Mouse (Mus musculus) stomach, embryonic 14.5 days (tissue): Measurements from ENCODE around the gene Rdh16f1. TPM values are rescaled to one million over a fixed set of nuclear protein-coding genes. Genes with fewer than 3 reads are reported as not detected.

ENCODE experiments used
- ATAC-seq: fragments of 200-750 bp; cut with Nextera tagmentation; 2 replicates; pipeline ENCODE4 v1.8.0; 2017; ENCODE audit warnings: low read depth, moderate TSS enrichment; ENCODE audit not compliant: insufficient number of reproducible peaks, insufficient read depth, low FRiP score
- H3K27ac ChIP-seq: fragments of 300-500 bp; sonication (generic); 2 replicates; pipeline ENCODE4 v1.5.1; 2014; ENCODE audit warnings: mild to moderate bottlenecking, low read length, moderate library complexity, mixed read lengths
- H3K27me3 ChIP-seq: fragments of 300-500 bp; sonication (generic); 2 replicates; pipeline ENCODE4 v1.6.1; 2014; ENCODE audit warnings: low read length, control low read depth, mixed read lengths; ENCODE audit not compliant: control insufficient read depth, insufficient read depth
- H3K36me3 ChIP-seq: fragments of 300-500 bp; sonication (generic); 2 replicates; pipeline ENCODE4 v1.6.1; 2014; ENCODE audit warnings: mild to moderate bottlenecking, control low read depth, low read length, moderate library complexity, mixed read lengths; ENCODE audit not compliant: control insufficient read depth, insufficient read depth
- H3K4me1 ChIP-seq: fragments of 300-500 bp; sonication (generic); 2 replicates; pipeline ENCODE4 v1.6.1; 2014; ENCODE audit warnings: low read length, control low read depth, mixed read lengths; ENCODE audit not compliant: control insufficient read depth, insufficient read depth
- H3K4me2 ChIP-seq: fragments of 300-500 bp; sonication (generic); replicated peaks from 2 replicates; pipeline ENCODE4 v1.6.1; 2014; ENCODE audit warnings: low read depth, low read length, control low read depth
- H3K4me3 ChIP-seq: fragments of 300-500 bp; sonication (generic); 2 replicates; pipeline ENCODE4 v1.5.1; 2014; ENCODE audit warnings: low read depth, low read length, control low read depth
- H3K9ac ChIP-seq: fragments of 300-500 bp; sonication (generic); replicated peaks from 2 replicates; pipeline ENCODE4 v1.6.1; 2014; ENCODE audit warnings: low read depth, mild to moderate bottlenecking, control low read depth, low read length, moderate library complexity, mixed read lengths
- H3K9me3 ChIP-seq: fragments of 300-500 bp; sonication (generic); 2 replicates; pipeline ENCODE4 v1.6.1; 2016; ENCODE audit warnings: low read depth, low read length, control low read depth; ENCODE audit not compliant: control insufficient read depth
- WGBS: fragments of 180-500 bp; shearing (Covaris S2); extraction: QIAGEN DNeasy Blood & Tissue Kit; methylation state at CpG from one replicate; pipeline ENCODE4 v1.1.7; 2014; 5-methylcytosine and 5-hydroxymethylcytosine counted together
- polyA plus RNA-seq: library from polyadenylated mRNA; unstranded; fragments of >200 nt; fragmentation: Nextera tagmentation; extraction: Ambion mirVana; gene quantifications from 2 replicates; pipeline ENCODE4 v1.2.1, GENCODE M21; 2014

Gene Rdh16f1
- not detected in 2 replicates for polyA plus RNA-seq

- no peak within 1 kb of the TSS for H3K9ac ChIP-seq
- H3K36me3 ChIP-seq = no peaks in the 10 kb centered on the region
- no peaks in the 10 kb centered on the region for H3K27me3 ChIP-seq
- H3K4me2 ChIP-seq = no peak within 1 kb of the TSS
- H3K4me1 ChIP-seq = 0 out of 2 replicates have a peak, but pooled peaks cover 10% of the 10 kb centered on the region
- no peak within 1 kb of the TSS for H3K4me3 ChIP-seq
- no peaks in the 10 kb centered on the region for H3K9me3 ChIP-seq
- WGBS = 57% methylated on average over 8 of the region's 9 CpGs
- H3K27ac ChIP-seq = no peak within 1 kb of the TSS
- no peak for ATAC-seq
Observed at GRCm38 (mm10) chr10:127759181-127760110, at the start of gene Rdh16f1, which contains the start of gene Rdh1. TSS of gene Rdh16f1 (plus strand) at chr10:127759787. TSS of gene Rdh1 (plus strand) at chr10:127759721.

DNA sequence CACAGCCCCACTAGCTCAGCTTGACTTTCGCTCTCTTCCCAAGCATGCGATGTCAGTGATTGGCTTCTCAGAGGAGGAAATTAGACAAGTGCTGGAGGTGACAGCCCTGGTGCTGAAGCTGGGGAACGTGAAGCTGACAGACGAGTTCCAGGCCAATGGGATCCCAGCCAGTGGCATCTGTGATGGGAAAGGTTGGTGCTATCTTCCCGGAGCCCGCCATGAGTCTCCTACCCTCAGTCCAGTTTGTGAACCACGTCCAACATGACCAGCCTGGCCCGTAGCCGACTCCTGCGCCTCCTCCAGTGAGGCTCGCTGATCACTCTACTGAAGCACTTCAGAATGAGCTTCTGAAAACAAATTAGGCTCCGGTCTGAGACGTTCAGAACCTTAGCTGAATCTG is 49.3 kb upstream of the Rdh16f1 start:
- Histone ChIP-seq H3K36me3 (no peaks in the 10 kb centered on the region), H3K4me3 (no peak overlapping the region), H3K9me3 (no peaks in the 10 kb centered on the region), H3K9ac (no peak overlapping the region), H3K27me3 (no peaks in the 10 kb centered on the region), H3K4me1 (0 out of 2 replicates have a peak, but pooled peaks cover 3% of the 10 kb centered on the region), H3K4me2 (no peak overlapping the region), H3K27ac (no peak overlapping the region)
- ATAC-seq = no peak
- 78% methylated on average over 13 of the region's 13 CpGs for WGBS

DNA sequence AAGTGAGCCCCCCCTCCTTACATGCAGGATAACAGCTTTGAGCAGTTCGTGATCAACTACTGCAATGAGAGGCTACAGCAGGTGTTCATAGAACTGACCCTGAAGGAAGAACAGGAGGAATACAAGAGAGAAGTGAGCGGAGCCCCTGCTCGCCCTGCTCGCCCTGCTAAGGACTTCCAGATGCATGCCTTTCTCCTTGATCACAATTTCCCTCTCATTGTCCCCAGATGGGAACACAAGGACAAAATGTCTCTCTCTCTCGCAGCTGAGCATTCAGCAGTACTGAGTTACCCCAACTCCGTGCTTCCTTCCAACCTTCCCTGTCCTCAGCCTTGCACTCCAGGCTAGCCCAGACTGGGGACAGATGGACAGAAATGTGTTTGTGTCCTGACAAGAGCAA is 46.9 kb upstream of the Rdh16f1 start:
- Histone ChIP-seq H3K27me3 (no peaks in the 10 kb centered on the region), H3K4me3 (no peak overlapping the region), H3K4me2 (no peak overlapping the region), H3K27ac (no peak overlapping the region), H3K4me1 (no peaks in the 10 kb centered on the region), H3K36me3 (no peaks in the 10 kb centered on the region), H3K9me3 (no peaks in the 10 kb centered on the region), H3K9ac (no peak overlapping the region)
- ATAC-seq = no peak
- 75% methylated on average over 6 of the region's 6 CpGs for WGBS

GRCm38 (mm10) chr10:127721671-127722418 is 37.7 kb upstream of the Rdh16f1 start:
- Histone ChIP-seq H3K4me3 (peak overlapping the region; percentile 17; the same call in 1 of the 2 replicates), H3K9ac (peak overlapping the region; percentile 36), H3K36me3 (no peaks in the 10 kb centered on the region), H3K4me1 (peaks cover 21% of the 10 kb centered on the region), H3K27ac (peak overlapping the region; percentile 94), H3K9me3 (no peaks in the 10 kb centered on the region), H3K27me3 (no peaks in the 10 kb centered on the region), H3K4me2 (peak overlapping the region; percentile 47)
- 7% methylated on average over 20 of the region's 20 CpGs for WGBS
- ATAC-seq = peak; percentile 59; the same call in 1 of the 2 replicates

- Histone ChIP-seq H3K9ac (no peak within 1 kb of the TSS), H3K27me3 (no peaks in the 10 kb centered on the region), H3K4me1 (peaks cover 21% of the 10 kb centered on the region), H3K27ac (no peak within 1 kb of the TSS), H3K9me3 (no peaks in the 10 kb centered on the region), H3K4me2 (no peak within 1 kb of the TSS), H3K4me3 (no peak within 1 kb of the TSS), H3K36me3 (no peaks in the 10 kb centered on the region)
- ATAC-seq = no peak
- WGBS = 80% methylated on average over 3 of the region's 3 CpGs
Observed at GRCm38 (mm10) chr10:127724178-127724577, 35.4 kb upstream of the Rdh16f1 start, which contains the start of gene Tac2. TSS of gene Tac2 (plus strand) at chr10:127724478.

- no peaks in the 10 kb centered on the region for H3K27me3 ChIP-seq
- H3K4me1 ChIP-seq = peaks cover 21% of the 10 kb centered on the region
- no peak for ATAC-seq
- no peak overlapping the region for H3K4me3 ChIP-seq
- H3K4me2 ChIP-seq = no peak overlapping the region
- H3K36me3 ChIP-seq = no peaks in the 10 kb centered on the region
- no peak overlapping the region for H3K9ac ChIP-seq
- no peak overlapping the region for H3K27ac ChIP-seq
- 64% methylated on average over 4 of the region's 4 CpGs for WGBS
- no peaks in the 10 kb centered on the region for H3K9me3 ChIP-seq
Observed at GRCm38 (mm10) chr10:127725136-127725535, 34.5 kb upstream of the Rdh16f1 start.

DNA sequence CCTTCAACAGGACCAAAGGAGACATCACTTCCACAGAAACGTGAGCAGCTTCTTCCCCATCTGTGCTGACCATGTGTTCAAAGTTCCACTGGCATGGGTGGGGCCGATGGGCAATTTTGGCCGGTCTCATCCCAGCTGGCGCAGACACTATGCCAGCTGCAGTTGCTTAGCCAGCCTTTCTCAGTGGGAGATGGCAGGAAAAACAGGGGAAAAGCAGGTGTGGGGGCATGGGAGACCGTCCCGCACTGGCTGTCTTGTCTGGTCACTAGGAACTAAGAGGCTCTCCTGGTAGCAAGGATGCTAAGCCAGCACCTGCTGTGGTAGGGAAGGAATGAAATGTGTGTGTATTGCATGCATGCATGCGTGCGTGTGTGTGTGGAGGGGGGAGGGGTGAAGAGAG is 31.1 kb upstream of the Rdh16f1 start:
- no peaks in the 10 kb centered on the region for H3K36me3 ChIP-seq
- H3K4me3 ChIP-seq = no peak overlapping the region
- no peak overlapping the region for H3K4me2 ChIP-seq
- H3K27ac ChIP-seq = no peak overlapping the region
- H3K9me3 ChIP-seq = no peaks in the 10 kb centered on the region
- ATAC-seq = no peak
- no peaks in the 10 kb centered on the region for H3K4me1 ChIP-seq
- H3K9ac ChIP-seq = no peak overlapping the region
- WGBS = 75% methylated on average over 8 of the region's 8 CpGs
- no peaks in the 10 kb centered on the region for H3K27me3 ChIP-seq

DNA sequence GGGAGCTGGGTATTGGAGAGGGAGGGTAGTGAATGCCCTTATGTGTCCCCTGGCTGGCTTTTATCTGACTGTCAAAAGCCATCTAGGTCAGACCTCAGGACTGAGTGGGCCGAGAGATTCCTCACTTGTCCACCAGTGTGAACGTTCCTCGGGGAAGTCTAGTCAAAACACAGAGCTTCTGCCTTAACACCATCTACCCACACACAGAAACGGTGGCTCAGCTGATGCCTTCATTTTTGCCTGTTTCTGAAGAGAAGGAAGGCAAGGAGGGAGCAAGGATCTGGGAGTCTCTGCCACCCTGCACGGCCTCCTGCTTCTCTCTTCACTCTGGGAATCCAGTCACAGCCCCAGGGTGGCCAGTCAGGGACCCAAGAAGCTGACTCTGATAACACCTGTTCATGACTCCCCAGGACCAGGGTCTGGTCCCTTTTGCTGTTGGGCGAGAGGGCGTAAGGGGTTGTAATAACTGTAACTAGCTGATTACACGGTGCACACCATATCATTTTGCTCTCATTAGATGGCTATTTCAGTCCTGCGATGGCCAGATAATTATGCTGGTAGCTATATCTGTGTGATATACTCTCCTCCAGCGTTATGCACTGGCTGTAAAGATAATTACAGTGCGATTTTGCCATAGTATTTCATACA is 29.2 kb upstream of the Rdh16f1 start:
- Histone ChIP-seq H3K4me1 (no peaks in the 10 kb centered on the region), H3K27me3 (no peaks in the 10 kb centered on the region), H3K9me3 (no peaks in the 10 kb centered on the region), H3K4me2 (no peak overlapping the region), H3K9ac (no peak overlapping the region), H3K36me3 (no peaks in the 10 kb centered on the region), H3K27ac (no peak overlapping the region), H3K4me3 (no peak overlapping the region)
- WGBS = 74% methylated on average over 11 of the region's 11 CpGs
- no peak for ATAC-seq
